Mouse (Mus musculus) heart, postnatal 4 days (tissue): ENCODE measurements around the gene Wfdc1. TPM values are rescaled to one million over a fixed set of nuclear protein-coding genes. Genes with fewer than 3 reads are reported as not detected.

Source experiments
- DNase-seq: peaks from one replicate; pipeline ENCODE4 v3.0.0; 2021
- total RNA-seq, 2 experiments: library from RNA; stranded (reverse); gene quantifications; 2 replicates each; pipeline ENCODE4 v1.2.3; 2021

Gene Wfdc1
- total RNA-seq, 2 experiments from 2014 or later = 26.3 to 26.8 TPM

- DNase-seq = no peak
These were observed 71.1 kb downstream of the Wfdc1 start for GRCm38 (mm10) chr8:119737093-119737900.

Other genes starting within 250 kb of the Wfdc1 start
- gene Osgin1, start 232.2 kb upstream of the Wfdc1 start, total RNA-seq = 1 to 10 TPM in 1 of 2 experiments, under 1 TPM in 1; 0.55 to 1.5 TPM
- under 1 TPM in 1 of 2 experiments, not detected in 1; 0.23 TPM for gene Necab2, start 219.6 kb upstream of the Wfdc1 start, total RNA-seq
- gene Slc38a8, start 164.7 kb upstream of the Wfdc1 start, total RNA-seq = not detected
- 10 to 100 TPM; 68.6 to 70.0 TPM for gene Mbtps1, start 107.6 kb upstream of the Wfdc1 start, total RNA-seq
- 10 to 100 TPM; 18.4 to 20.2 TPM for gene Hsdl1, start 91.2 kb upstream of the Wfdc1 start, total RNA-seq
- gene Dnaaf1, start 91.1 kb upstream of the Wfdc1 start, total RNA-seq = not detected
- 1 to 10 TPM; 4.3 to 4.5 TPM for gene Taf1c, start 61.1 kb upstream of the Wfdc1 start, total RNA-seq
- gene Adad2, start 53.6 kb upstream of the Wfdc1 start, total RNA-seq = not detected
- gene Kcng4, start 30.7 kb upstream of the Wfdc1 start, total RNA-seq = not detected
- gene Atp2c2, start 33.6 kb downstream of the Wfdc1 start, total RNA-seq = not detected
- gene Tldc1, start 112.1 kb downstream of the Wfdc1 start, total RNA-seq = 1 to 10 TPM; 9.0 to 9.2 TPM
- 10 to 100 TPM; 51.5 to 56.0 TPM for gene Cotl1, start 174.2 kb downstream of the Wfdc1 start, total RNA-seq
- gene Klhl36, start 195.9 kb downstream of the Wfdc1 start, total RNA-seq = 1 to 10 TPM; 4.7 to 4.8 TPM
- 10 to 100 TPM; 80.8 to 86.6 TPM for gene Usp10, start 244.0 kb downstream of the Wfdc1 start, total RNA-seq
- 1 to 10 TPM in 1 of 2 experiments, not detected in 1; 5.8 TPM for gene Gm20388, start 244.5 kb downstream of the Wfdc1 start, total RNA-seq